Mouse (Mus musculus) olfactory bulb, adult 2 months (tissue): Measurements from ENCODE around the gene Brd1.

Experiments
- CTCF ChIP-seq: fragments of 200-500 bp; IDR thresholded peaks from 2 replicates; pipeline ENCODE4 v1.5.1; 2012; ENCODE audit warnings: low read depth, mild to moderate bottlenecking, low read length, moderate library complexity; ENCODE audit not compliant: insufficient read depth
- POLR2A ChIP-seq: fragments of 200-500 bp; IDR thresholded peaks from 2 replicates; pipeline ENCODE4 v1.6.1; 2012; ENCODE audit warnings: mild to moderate bottlenecking, low read depth, low read length, moderate library complexity; ENCODE audit not compliant: insufficient read depth

DNA sequence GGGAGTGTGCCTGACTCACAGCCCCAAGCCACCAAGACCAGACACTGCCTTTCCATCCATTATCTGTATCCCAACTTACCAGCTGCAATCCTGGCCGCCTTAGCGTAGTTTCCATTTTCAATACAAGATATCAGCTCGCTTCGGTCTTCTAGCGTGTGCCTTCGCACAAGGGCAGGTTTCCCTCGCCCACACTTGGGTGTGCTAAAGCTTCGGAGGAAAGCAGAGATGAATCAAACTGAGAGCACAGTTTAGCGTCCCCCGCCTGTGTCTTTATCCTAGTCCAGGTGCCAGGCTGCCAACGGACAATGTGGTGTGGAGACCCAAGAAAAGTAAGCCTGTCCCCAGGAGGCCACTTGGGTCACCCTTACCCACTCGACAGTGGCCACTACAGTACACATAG lies 42.9 kb downstream of the Brd1 start:
- TF ChIP-seq CTCF (no peak), POLR2A (no peak)
